Mouse (Mus musculus) bone marrow macrophage, adult 2 months (primary cell): Measurements from ENCODE around the gene Tcf20. TPM values are rescaled to one million over a fixed set of nuclear protein-coding genes. Genes with fewer than 3 reads are reported as not detected.

ENCODE experiments used
- H3K27ac ChIP-seq: 2 replicates; pipeline ENCODE4 v1.5.1; 2012; ENCODE audit warnings: low read depth, low read length; ENCODE audit not compliant: insufficient read depth
- H3K4me1 ChIP-seq: 2 replicates; pipeline ENCODE4 v1.6.1; 2012; ENCODE audit warnings: low read length; ENCODE audit not compliant: control insufficient read depth, insufficient read depth
- H3K4me3 ChIP-seq: 2 replicates; pipeline ENCODE4 v1.5.1; 2012; ENCODE audit warnings: mild to moderate bottlenecking, low read length, moderate library complexity; ENCODE audit not compliant: insufficient read depth
- CTCF ChIP-seq: IDR thresholded peaks from 2 replicates; pipeline ENCODE4 v1.5.1; 2012; ENCODE audit warnings: low read depth, mild to moderate bottlenecking, low read length, moderate library complexity
- POLR2A ChIP-seq: IDR thresholded peaks from 2 replicates; pipeline ENCODE4 v1.6.1; 2012; ENCODE audit warnings: mild to moderate bottlenecking, low read depth, low read length, borderline replicate concordance
- polyA plus RNA-seq: library from polyadenylated mRNA; stranded (reverse); fragments of >200 nt; gene quantifications from 2 replicates; pipeline ENCODE4 v1.2.4, GENCODE M21; 2012; ENCODE audit not compliant: missing spikeins, insufficient read depth, insufficient read length

Tcf20 gene
- polyA plus RNA-seq, 1 experiment = 21.4 TPM

GRCm38 (mm10) chr15:82931436-82931835, 56.2 kb downstream of the Tcf20 start:
- Histone ChIP-seq H3K4me1 (no peaks in the 10 kb centered on the region), H3K4me3 (no peak overlapping the region), H3K27ac (no peak overlapping the region)
- no peak for TF ChIP-seq CTCF
- no peak for TF ChIP-seq POLR2A

- no peak overlapping the region for H3K4me3 ChIP-seq
- TF ChIP-seq POLR2A (no peak), CTCF (no peak)
- H3K27ac ChIP-seq = no peak overlapping the region
- no peaks in the 10 kb centered on the region for H3K4me1 ChIP-seq
Measured at GRCm38 (mm10) chr15:82929595-82929994, 58.1 kb downstream of the Tcf20 start.

GRCm38 (mm10) chr15:82928844-82929243, 58.8 kb downstream of the Tcf20 start:
- Histone ChIP-seq H3K27ac (no peak overlapping the region), H3K4me3 (no peak overlapping the region), H3K4me1 (no peaks in the 10 kb centered on the region)
- TF ChIP-seq POLR2A (no peak), CTCF (no peak)

GRCm38 (mm10) chr15:82928023-82928422, 59.6 kb downstream of the Tcf20 start:
- TF ChIP-seq POLR2A = no peak
- TF ChIP-seq CTCF = no peak
- Histone ChIP-seq H3K4me1 (no peaks in the 10 kb centered on the region), H3K27ac (no peak overlapping the region), H3K4me3 (no peak overlapping the region)

GRCm38 (mm10) chr15:82927057-82927456, 60.6 kb downstream of the Tcf20 start:
- H3K4me3 ChIP-seq = no peak overlapping the region
- no peak for TF ChIP-seq POLR2A
- no peak overlapping the region for H3K27ac ChIP-seq
- H3K4me1 ChIP-seq = no peaks in the 10 kb centered on the region

GRCm38 (mm10) chr15:82924679-82925425, 62.8 kb downstream of the Tcf20 start:
- Histone ChIP-seq H3K4me1 (no peaks in the 10 kb centered on the region), H3K4me3 (no peak overlapping the region), H3K27ac (no peak overlapping the region)
- TF ChIP-seq POLR2A (no peak), CTCF (no peak)

GRCm38 (mm10) chr15:82923531-82923930, 64.1 kb downstream of the Tcf20 start:
- H3K4me3 ChIP-seq = no peak overlapping the region
- no peak overlapping the region for H3K27ac ChIP-seq
- no peaks in the 10 kb centered on the region for H3K4me1 ChIP-seq
- TF ChIP-seq CTCF (no peak), POLR2A (no peak)

GRCm38 (mm10) chr15:82922755-82923154, 64.9 kb downstream of the Tcf20 start:
- H3K27ac ChIP-seq = no peak overlapping the region
- H3K4me3 ChIP-seq = no peak overlapping the region
- no peaks in the 10 kb centered on the region for H3K4me1 ChIP-seq
- TF ChIP-seq CTCF = no peak
- no peak for TF ChIP-seq POLR2A

DNA sequence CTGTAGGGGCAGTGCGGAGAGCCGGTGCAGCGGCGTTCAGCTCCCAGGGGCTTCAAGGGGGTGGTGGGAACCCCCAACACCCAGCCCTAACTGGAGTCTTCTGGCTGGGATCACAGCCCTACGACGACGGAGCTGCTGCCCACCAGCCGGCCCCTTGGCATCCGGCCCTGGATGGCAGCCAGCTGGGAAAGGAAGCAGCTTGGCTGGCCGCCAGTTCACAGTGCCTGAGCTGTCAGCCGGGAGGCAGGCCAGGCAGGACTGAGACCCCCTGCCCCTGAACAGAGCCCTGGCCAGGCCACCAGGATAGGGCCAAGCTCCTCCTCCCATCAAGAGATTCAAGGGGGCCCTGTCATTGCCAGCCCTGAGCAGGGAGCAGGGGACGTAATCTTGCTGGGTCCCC, 65.6 kb downstream of the Tcf20 start:
- Histone ChIP-seq H3K27ac (no peak overlapping the region), H3K4me3 (no peak overlapping the region), H3K4me1 (no peaks in the 10 kb centered on the region)
- no peak for TF ChIP-seq CTCF
- TF ChIP-seq POLR2A = no peak

- H3K4me1 ChIP-seq = no peaks in the 10 kb centered on the region
Measured at GRCm38 (mm10) chr15:82921559-82921958, 66.1 kb downstream of the Tcf20 start.

More at GRCm38 (mm10) chr15:82921559-82921958, 66.1 kb downstream of the Tcf20 start:
- no peak overlapping the region for H3K27ac ChIP-seq
- H3K4me3 ChIP-seq = no peak overlapping the region
- TF ChIP-seq CTCF = no peak
- TF ChIP-seq POLR2A = no peak
